Mouse (Mus musculus): ENCODE results near the gene Apom. TPM values are rescaled to one million over a fixed set of nuclear protein-coding genes. Genes with fewer than 3 reads are reported as not detected.

The Apom gene
- polyA plus RNA-seq, 1 experiment from 2014 or later: 1,216 TPM

DNA sequence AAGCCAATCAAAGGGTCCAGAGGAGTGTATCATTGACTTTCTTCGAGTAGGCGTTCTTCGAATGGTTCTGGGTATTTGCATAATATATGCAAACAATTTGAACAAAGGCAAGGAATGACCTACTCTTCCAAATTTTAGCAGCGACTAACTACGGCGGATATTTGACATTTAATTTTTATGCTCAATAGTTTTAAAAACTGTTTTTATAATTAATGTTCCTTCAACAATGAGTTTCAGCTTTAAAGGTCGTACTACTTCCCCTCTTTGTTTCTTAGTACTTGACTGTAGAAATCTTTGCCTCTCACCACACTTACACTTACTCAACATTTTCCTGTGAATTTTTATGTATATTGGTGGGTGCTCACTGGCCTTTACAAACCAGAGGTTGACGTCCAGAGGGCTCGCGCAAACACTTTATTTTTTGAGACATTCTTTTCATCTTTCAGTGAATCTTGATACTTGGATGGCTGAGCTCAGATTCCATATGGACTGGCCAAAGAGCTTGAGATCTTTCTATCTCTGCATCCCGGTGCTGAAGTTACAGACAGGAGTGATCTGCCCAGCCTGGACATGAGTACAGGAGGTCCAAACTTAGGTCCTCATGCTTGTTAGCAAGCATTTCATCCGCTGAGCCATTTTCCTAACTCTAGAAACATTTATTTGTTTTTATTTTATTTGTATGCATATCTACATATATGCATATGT lies 33.8 kb upstream of the Apom start:
- Histone ChIP-seq H3K9me3 (ENCODE audit: low read length) (no peaks in the 10 kb centered on the region), H3K4me2 (ENCODE audit: low read depth, low read length) (peak overlapping the region; percentile 92), H3K27me3 (ENCODE audit: insufficient read depth, low read length) (no peaks in the 10 kb centered on the region), H3K9ac (replicated peaks) (peak overlapping the region; percentile 39), H3K36me3 (replicated peaks; ENCODE audit: insufficient read depth, low read length) (peaks cover 18% of the 10 kb centered on the region), H3K27ac (ENCODE audit: low read depth) (peak overlapping the region; percentile 94), H3K4me1 (ENCODE audit: insufficient read depth) (peaks cover 21% of the 10 kb centered on the region), H3K4me3 (ENCODE audit: low read depth, low read length) (peak overlapping the region; percentile 85)
- WGBS (ENCODE audit: insufficient replicate concordance): 26% methylated on average over 12 of the region's 12 CpGs
- no peak for ATAC-seq
- no peak for TF ChIP-seq EP300 (IDR thresholded peaks at IDR 0.05; ENCODE audit: low read depth)
- no peak for TF ChIP-seq CTCF (IDR thresholded peaks at IDR 0.05; ENCODE audit: low read depth)
- DNase-seq: no peak

DNA sequence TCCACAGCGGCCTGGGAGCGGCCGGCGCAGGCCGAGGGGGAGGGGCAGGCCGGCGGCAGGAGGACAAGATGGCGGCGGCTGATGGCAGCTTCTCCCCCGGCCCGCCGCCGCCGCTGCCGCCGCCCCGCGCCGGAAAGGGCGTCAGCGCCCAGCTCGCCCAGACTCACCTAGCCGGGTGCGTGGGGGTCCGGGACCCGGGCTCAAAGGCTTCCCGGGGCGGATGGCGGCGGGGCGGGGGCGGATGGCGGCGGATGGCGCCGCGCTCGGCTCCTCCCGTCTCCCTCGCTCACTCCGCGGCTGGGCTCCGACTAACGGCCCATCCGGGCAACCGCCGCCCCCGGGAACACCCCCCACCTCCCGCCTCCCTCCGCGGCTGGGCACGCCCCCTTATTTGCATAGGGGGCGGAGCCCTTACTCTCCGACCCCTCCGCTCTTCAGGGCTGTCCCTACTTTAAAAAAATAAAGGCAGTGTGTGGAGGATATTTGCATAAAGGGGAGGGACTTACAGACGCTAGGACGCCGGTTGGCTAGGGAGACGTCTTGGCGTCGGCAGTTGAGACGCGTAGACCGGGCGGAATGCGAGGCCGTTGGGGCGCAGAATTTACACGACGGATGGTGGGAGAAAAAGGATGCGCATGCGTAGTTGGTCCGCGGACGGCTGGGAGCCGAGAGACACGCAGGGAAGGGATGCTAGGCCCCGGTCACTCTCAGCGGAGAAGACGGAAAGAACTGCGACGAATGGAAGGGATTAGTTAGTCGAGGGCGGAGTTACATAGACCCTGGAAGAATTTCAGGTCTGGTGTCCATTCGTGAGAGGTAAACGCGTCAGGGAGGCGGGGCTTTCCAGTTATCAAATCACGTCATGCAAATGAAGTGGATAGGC lies 33.0 kb upstream of the Apom start, which contains the start of gene Prrc2a:
Gene Prrc2a (minus strand): TSS at position 330 of the 883 bp plus-strand sequence.
- WGBS (ENCODE audit: insufficient replicate concordance): under 1% methylated on average over 60 of the region's 89 CpGs
- peak within 1 kb of the TSS; percentile 85 for H3K4me3 ChIP-seq (ENCODE audit: low read depth, low read length)
- DNase-seq: peak; percentile 96
- peak within 1 kb of the TSS; percentile 96 for H3K9ac ChIP-seq (replicated peaks)
- peak; percentile 39; the same call in 1 of the 2 replicates for TF ChIP-seq EP300 (IDR thresholded peaks at IDR 0.05; ENCODE audit: low read depth)
- TF ChIP-seq CTCF (IDR thresholded peaks at IDR 0.05; ENCODE audit: low read depth): no peak
- peak within 1 kb of the TSS; percentile 94 for H3K27ac ChIP-seq (ENCODE audit: low read depth)
- H3K4me2 ChIP-seq (ENCODE audit: low read depth, low read length): peak within 1 kb of the TSS; percentile 92
- peaks cover 21% of the 10 kb centered on the region for H3K4me1 ChIP-seq (ENCODE audit: insufficient read depth)
- ATAC-seq: peak; percentile 95
- H3K36me3 ChIP-seq (replicated peaks; ENCODE audit: insufficient read depth, low read length): peaks cover 26% of the 10 kb centered on the region
- H3K9me3 ChIP-seq (ENCODE audit: low read length): no peaks in the 10 kb centered on the region
- no peaks in the 10 kb centered on the region for H3K27me3 ChIP-seq (ENCODE audit: insufficient read depth, low read length)

DNA sequence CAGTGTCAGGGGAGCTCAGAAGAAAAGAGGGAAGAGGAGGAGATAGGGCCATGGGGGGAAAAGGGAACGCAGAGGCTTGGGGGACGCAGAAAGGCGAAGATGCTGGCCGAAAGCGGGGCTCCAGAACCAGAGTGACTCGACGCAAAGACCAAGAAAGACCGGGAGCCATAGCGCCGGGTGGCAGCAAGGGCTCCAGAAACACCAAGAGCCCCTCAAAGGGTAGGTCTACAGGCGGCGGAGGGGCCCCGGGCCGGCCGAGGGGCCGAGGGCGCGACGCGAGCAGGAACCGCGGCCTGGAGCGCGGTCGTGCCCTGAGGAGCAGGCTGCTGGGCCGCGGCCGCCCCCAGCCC lies 32.3 kb upstream of the Apom start:
- H3K4me1 ChIP-seq (ENCODE audit: insufficient read depth): peaks cover 21% of the 10 kb centered on the region
- peaks cover 32% of the 10 kb centered on the region for H3K36me3 ChIP-seq (replicated peaks; ENCODE audit: insufficient read depth, low read length)
- H3K4me3 ChIP-seq (ENCODE audit: low read depth, low read length): peak overlapping the region; percentile 85
- no peaks in the 10 kb centered on the region for H3K9me3 ChIP-seq (ENCODE audit: low read length)
- H3K4me2 ChIP-seq (ENCODE audit: low read depth, low read length): peak overlapping the region; percentile 92
- ATAC-seq: no peak
- DNase-seq: no peak
- no peaks in the 10 kb centered on the region for H3K27me3 ChIP-seq (ENCODE audit: insufficient read depth, low read length)
- WGBS (ENCODE audit: insufficient replicate concordance): 4% methylated on average over 24 of the region's 28 CpGs
- no peak for TF ChIP-seq EP300 (IDR thresholded peaks at IDR 0.05; ENCODE audit: low read depth)
- H3K27ac ChIP-seq (ENCODE audit: low read depth): peak overlapping the region; percentile 94
- peak overlapping the region; percentile 96 for H3K9ac ChIP-seq (replicated peaks)

DNA sequence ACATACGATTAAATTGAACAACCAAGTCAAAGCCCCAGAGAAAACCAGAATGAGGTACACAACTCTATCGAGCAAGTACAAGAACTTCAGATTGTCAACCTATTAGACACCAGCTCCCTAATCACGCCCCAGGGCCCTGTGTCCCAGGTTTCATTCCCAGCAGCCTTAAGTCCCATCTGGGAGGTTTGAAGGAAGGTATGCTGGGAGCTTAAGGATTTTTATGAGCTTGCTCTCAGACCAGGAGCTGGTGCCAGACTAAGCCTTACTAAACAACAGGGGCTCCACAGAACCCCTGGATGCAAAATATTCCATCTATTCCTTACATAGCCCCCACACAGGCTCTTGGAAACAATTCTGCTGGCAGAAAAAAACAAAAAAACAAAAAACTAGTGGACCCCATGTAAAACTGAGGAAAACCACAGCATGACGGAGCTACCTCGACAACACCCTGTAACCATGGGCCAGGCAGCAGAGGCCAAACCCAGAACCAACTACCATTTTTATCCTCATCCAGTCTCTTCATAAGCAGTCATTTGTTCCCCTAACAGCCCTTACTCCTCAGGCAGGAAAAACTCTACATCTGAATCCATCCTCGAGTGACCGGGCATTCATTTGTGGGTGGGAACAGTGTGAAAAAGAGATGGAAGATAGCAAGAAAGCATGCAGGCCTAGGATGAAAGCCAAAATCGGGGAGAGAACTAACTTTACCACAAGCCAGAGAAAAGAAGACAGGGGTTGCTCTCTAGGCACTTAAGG lies 31.7 kb upstream of the Apom start:
- H3K36me3 ChIP-seq (replicated peaks; ENCODE audit: insufficient read depth, low read length): peaks cover 39% of the 10 kb centered on the region
- peaks cover 21% of the 10 kb centered on the region for H3K4me1 ChIP-seq (ENCODE audit: insufficient read depth)
- TF ChIP-seq EP300 (IDR thresholded peaks at IDR 0.05; ENCODE audit: low read depth) (no peak), CTCF (IDR thresholded peaks at IDR 0.05; ENCODE audit: low read depth) (no peak)
- no peaks in the 10 kb centered on the region for H3K9me3 ChIP-seq (ENCODE audit: low read length)
- H3K27ac ChIP-seq (ENCODE audit: low read depth): peak overlapping the region; percentile 94
- H3K4me2 ChIP-seq (ENCODE audit: low read depth, low read length): peak overlapping the region; percentile 92
- no peak for ATAC-seq
- H3K27me3 ChIP-seq (ENCODE audit: insufficient read depth, low read length): no peaks in the 10 kb centered on the region
- 8% methylated on average over 8 of the region's 8 CpGs for WGBS (ENCODE audit: insufficient replicate concordance)
- peak overlapping the region; percentile 85 for H3K4me3 ChIP-seq (ENCODE audit: low read depth, low read length)
- peak overlapping the region; percentile 96 for H3K9ac ChIP-seq (replicated peaks)
- DNase-seq: no peak

DNA sequence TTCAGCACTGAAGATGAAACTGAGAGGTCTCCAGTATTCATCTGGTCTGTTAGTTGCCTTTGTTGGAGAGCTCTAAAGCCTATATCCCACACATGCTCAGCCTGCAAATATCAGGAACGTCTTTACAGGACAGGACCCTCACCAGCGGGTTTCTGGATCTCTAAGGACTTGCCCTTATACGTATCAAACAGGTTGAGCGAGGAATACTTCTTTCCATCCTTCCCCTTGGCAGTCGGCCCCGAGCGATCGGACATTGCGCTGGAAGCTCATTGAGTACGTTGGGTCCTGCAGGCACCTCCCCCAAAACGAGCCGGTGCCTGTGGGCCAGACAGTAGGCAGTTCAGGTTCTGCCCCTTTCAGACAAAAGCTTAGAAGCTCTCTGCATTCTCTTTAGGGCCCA lies 30.9 kb upstream of the Apom start:
- H3K4me1 ChIP-seq (ENCODE audit: insufficient read depth): peaks cover 21% of the 10 kb centered on the region
- H3K4me3 ChIP-seq (ENCODE audit: low read depth, low read length): peak overlapping the region; percentile 85
- no peaks in the 10 kb centered on the region for H3K27me3 ChIP-seq (ENCODE audit: insufficient read depth, low read length)
- H3K9ac ChIP-seq (replicated peaks): peak overlapping the region; percentile 96
- H3K9me3 ChIP-seq (ENCODE audit: low read length): no peaks in the 10 kb centered on the region
- DNase-seq (peak; percentile 49), ATAC-seq (no peak)
- H3K27ac ChIP-seq (ENCODE audit: low read depth): peak overlapping the region; percentile 34; the same call in 1 of the 2 replicates
- H3K4me2 ChIP-seq (ENCODE audit: low read depth, low read length): peak overlapping the region; percentile 92
- TF ChIP-seq CTCF (IDR thresholded peaks at IDR 0.05; ENCODE audit: low read depth): no peak
- TF ChIP-seq EP300 (IDR thresholded peaks at IDR 0.05; ENCODE audit: low read depth): no peak
- H3K36me3 ChIP-seq (replicated peaks; ENCODE audit: insufficient read depth, low read length): peaks cover 47% of the 10 kb centered on the region
- WGBS (ENCODE audit: insufficient replicate concordance): 52% methylated on average over 12 of the region's 12 CpGs
